Mouse (Mus musculus): ENCODE results near the gene Mgmt. TPM values are rescaled to one million over a fixed set of nuclear protein-coding genes. Genes with fewer than 3 reads are reported as not detected.

Gene Mgmt
- polyA plus RNA-seq, 1 experiment from 2014 or later, result 5.8 TPM

DNA sequence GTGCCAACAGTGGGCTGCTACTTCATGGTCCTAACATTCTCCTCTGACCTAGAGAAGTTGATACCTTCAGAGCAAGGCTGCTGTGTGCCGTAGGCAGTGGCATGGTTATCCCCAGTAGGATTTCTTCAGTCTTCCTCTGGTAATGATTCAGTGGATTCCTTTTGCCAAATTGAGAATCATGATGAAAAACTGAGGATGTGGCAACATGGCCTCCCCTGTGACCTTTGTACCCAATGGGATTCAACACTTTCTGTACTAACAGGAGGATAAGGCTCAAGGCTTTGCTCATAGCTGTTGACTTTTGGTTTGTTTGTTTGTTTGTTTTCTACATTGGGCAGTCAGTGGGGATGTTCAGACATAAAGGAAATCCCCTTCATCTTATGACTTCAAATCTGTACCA lies 180.9 kb downstream of the Mgmt start:
- no peaks in the 10 kb centered on the region for H3K36me3 ChIP-seq
- H3K9ac ChIP-seq (replicated peaks), result no peak overlapping the region
- peaks cover 30% of the 10 kb centered on the region for H3K4me1 ChIP-seq (replicated peaks)
- 95% methylated on average over 1 of the region's 1 CpGs for WGBS
- H3K4me3 ChIP-seq (replicated peaks), result no peak overlapping the region
- H3K4me2 ChIP-seq, result no peak overlapping the region
- no peak for ATAC-seq (ENCODE audit: insufficient number of reproducible peaks, insufficient read depth, low FRiP score, low TSS enrichment, low read depth)
- no peak overlapping the region for H3K27ac ChIP-seq
- H3K27me3 ChIP-seq, result peaks cover 7% of the 10 kb centered on the region; the same call in 1 of the 2 replicates
- H3K9me3 ChIP-seq, result no peaks in the 10 kb centered on the region

DNA sequence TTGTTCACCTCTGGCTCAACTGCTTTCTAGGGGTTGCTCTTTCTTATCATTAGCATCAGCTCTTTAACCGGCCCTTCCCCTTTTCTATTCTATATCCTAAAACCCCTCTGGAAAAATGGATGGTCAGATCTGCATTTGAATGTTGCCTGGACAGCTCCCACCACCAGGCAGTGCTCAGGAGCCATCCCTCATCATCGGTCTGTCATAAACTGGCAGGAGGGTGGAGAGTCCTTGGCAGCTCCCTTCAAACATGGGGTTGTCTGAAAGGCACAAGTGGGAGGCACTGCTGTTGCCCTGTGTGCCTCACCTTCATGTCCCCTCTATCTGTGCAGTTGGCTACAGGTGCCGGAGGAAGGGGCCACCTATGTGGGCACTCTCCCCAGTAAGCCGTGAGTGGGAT lies 185.8 kb downstream of the Mgmt start:
- Histone ChIP-seq H3K4me2 (no peak overlapping the region), H3K27ac (no peak overlapping the region), H3K36me3 (no peaks in the 10 kb centered on the region), H3K9ac (replicated peaks) (no peak overlapping the region), H3K27me3 (peaks cover 23% of the 10 kb centered on the region; the same call in 1 of the 2 replicates), H3K9me3 (no peaks in the 10 kb centered on the region), H3K4me3 (replicated peaks) (no peak overlapping the region), H3K4me1 (replicated peaks) (peaks cover 33% of the 10 kb centered on the region)
- no peak for ATAC-seq (ENCODE audit: insufficient number of reproducible peaks, insufficient read depth, low FRiP score, low TSS enrichment, low read depth)
- WGBS, result 93% methylated on average over 4 of the region's 4 CpGs

DNA sequence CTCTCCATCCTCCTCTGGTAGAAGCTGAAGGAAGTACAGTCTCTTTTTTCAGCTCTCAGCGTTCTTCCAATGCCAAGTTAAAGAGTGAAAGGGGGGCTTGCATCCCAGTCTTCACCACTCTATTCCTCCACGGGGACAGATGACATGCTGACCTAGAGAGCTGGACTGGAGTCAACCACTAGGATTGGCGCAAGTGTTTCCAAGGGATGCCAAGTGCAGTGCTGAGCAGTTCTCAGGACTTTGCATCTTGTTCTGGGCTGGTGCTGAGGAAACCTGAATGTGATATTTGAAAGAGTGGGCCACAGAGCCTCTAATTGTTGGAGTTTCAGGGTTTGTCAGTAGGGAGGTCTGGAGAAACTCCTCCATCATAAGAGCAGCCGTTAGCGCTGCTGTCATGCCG lies 187.8 kb downstream of the Mgmt start:
- Histone ChIP-seq H3K36me3 (no peaks in the 10 kb centered on the region), H3K9me3 (no peaks in the 10 kb centered on the region), H3K4me3 (replicated peaks) (no peak overlapping the region), H3K4me1 (replicated peaks) (peaks cover 52% of the 10 kb centered on the region), H3K4me2 (no peak overlapping the region), H3K9ac (replicated peaks) (no peak overlapping the region), H3K27me3 (peaks cover 23% of the 10 kb centered on the region; the same call in 1 of the 2 replicates), H3K27ac (no peak overlapping the region)
- ATAC-seq (ENCODE audit: insufficient number of reproducible peaks, insufficient read depth, low FRiP score, low TSS enrichment, low read depth), result no peak
- 73% methylated on average over 6 of the region's 6 CpGs for WGBS

DNA sequence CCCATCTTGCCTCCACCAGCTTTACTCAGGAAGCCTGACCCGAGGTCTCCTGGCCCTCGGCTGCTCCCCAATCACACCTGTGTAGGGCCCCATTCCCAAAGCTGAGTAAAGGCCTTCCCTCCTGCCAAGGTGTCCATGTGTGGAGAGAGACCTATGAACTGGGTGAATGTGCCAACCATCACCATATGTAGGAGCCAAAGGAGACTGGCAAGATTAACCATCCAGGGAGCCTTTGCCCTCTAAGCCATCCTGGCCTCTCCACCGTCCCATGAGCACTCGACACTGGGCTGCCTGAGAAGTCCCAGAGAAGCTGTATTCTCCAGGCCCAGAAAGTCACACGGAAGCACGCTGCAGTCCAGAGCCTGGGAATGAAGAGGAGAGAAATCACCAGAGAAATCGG lies 190.2 kb downstream of the Mgmt start:
- Histone ChIP-seq H3K9ac (replicated peaks) (no peak overlapping the region), H3K4me3 (replicated peaks) (no peak overlapping the region), H3K27me3 (peaks cover 23% of the 10 kb centered on the region; the same call in 1 of the 2 replicates), H3K36me3 (no peaks in the 10 kb centered on the region), H3K4me1 (replicated peaks) (peaks cover 75% of the 10 kb centered on the region), H3K27ac (no peak overlapping the region), H3K9me3 (no peaks in the 10 kb centered on the region), H3K4me2 (no peak overlapping the region)
- ATAC-seq (ENCODE audit: insufficient number of reproducible peaks, insufficient read depth, low FRiP score, low TSS enrichment, low read depth), result no peak
- WGBS, result 84% methylated on average over 7 of the region's 7 CpGs

DNA sequence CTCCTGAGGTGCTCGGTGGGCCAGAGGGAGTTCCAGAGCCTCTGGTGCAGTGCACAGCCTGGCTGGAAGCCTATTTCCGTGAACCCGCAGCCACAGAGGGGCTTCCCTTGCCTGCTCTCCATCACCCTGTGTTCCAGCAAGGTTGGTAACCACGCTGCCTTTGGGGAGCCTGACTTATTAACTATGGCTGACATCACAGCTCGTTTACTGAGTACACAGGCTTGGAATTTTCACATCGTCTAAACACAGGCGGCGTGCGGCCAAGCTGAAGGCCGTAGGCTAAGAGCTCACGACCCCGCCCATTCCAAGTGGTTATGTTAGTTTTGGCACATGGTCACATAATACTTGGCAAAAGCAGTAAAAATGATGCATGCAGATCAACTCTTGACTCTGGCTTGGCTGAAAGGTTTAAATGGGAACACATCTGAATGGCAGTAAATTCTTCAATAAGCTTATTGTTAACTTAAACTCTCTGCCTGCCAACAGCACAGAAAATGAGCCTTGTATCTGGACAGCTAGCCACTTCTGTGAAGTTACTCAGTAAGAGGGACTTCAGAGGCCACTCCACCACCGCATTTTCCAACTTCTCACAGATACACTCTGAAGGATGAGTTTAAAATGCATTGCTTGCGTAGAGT lies 191.7 kb downstream of the Mgmt start:
- Histone ChIP-seq H3K9me3 (no peaks in the 10 kb centered on the region), H3K36me3 (no peaks in the 10 kb centered on the region), H3K27ac (peak overlapping the region; percentile 85), H3K9ac (replicated peaks) (no peak overlapping the region), H3K4me1 (replicated peaks) (peaks cover 78% of the 10 kb centered on the region), H3K4me3 (replicated peaks) (no peak overlapping the region), H3K4me2 (peak overlapping the region; percentile 33), H3K27me3 (peaks cover 23% of the 10 kb centered on the region; the same call in 1 of the 2 replicates)
- 22% methylated on average over 14 of the region's 14 CpGs for WGBS
- peak; percentile 64; the same call in 1 of the 2 replicates for ATAC-seq (ENCODE audit: insufficient number of reproducible peaks, insufficient read depth, low FRiP score, low TSS enrichment, low read depth)

DNA sequence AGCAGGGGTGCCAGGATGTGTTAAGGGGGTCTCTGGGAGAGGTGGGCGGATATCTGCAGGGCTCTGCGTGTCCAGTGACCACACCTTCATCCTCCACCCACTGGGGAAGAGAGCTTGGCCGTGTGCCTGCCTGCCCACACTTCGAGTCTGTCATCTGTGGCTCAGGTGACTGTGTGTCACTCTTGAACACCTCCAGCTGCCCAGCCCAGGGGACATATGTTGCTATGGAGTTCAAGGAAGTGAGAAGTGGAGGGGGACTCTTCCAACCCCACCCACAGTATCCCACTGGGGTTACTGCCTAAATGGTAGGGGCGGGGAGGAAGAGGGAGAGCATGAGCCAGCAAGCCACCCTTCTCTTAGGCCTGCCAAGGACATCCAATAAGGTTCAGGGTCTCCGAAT lies 192.7 kb downstream of the Mgmt start:
- 47% methylated on average over 6 of the region's 6 CpGs for WGBS

DNA sequence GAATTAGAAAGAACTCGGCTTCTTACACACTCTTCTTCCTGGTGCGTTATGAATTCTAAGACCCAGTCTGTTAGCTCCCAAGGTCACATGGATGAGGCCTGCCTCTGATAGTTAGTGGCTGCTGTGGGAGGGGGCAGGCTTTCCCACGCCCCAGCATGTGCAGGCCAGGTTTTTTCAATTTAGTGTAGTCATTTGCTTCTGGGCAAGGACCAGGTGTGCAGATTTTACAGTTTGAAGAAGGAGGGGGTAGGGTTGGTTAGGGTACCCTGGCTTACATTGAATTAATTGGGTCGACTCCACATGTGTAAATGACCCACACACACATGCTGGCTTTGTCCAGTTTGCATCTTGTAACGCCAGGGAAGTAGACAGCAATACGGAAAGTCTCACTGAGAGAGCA lies 193.7 kb downstream of the Mgmt start:
- no peaks in the 10 kb centered on the region for H3K9me3 ChIP-seq
- H3K27me3 ChIP-seq, result peaks cover 15% of the 10 kb centered on the region; the same call in 1 of the 2 replicates
- no peaks in the 10 kb centered on the region for H3K36me3 ChIP-seq
- H3K4me3 ChIP-seq (replicated peaks), result no peak overlapping the region
- WGBS, result 23% methylated on average over 6 of the region's 6 CpGs
- peak overlapping the region; percentile 65 for H3K27ac ChIP-seq
- peaks cover 80% of the 10 kb centered on the region for H3K4me1 ChIP-seq (replicated peaks)
- H3K4me2 ChIP-seq, result 0 out of 2 replicates have a peak overlapping the region, but pooled peaks have one; percentile 4
- H3K9ac ChIP-seq (replicated peaks), result no peak overlapping the region
- peak; percentile 43 for ATAC-seq (ENCODE audit: insufficient number of reproducible peaks, insufficient read depth, low FRiP score, low TSS enrichment, low read depth)

More for the DNA sequence above, 192.7 kb downstream of the Mgmt start:
- H3K9ac ChIP-seq (replicated peaks), result no peak overlapping the region
- ATAC-seq (ENCODE audit: insufficient number of reproducible peaks, insufficient read depth, low FRiP score, low TSS enrichment, low read depth), result no peak; the same call in 1 of the 2 replicates
- H3K36me3 ChIP-seq, result no peaks in the 10 kb centered on the region
- peaks cover 84% of the 10 kb centered on the region for H3K4me1 ChIP-seq (replicated peaks)
- H3K4me3 ChIP-seq (replicated peaks), result no peak overlapping the region
- no peak overlapping the region for H3K4me2 ChIP-seq
- peaks cover 18% of the 10 kb centered on the region; the same call in 1 of the 2 replicates for H3K27me3 ChIP-seq
- no peaks in the 10 kb centered on the region for H3K9me3 ChIP-seq
- H3K27ac ChIP-seq, result peak overlapping the region; percentile 65

DNA sequence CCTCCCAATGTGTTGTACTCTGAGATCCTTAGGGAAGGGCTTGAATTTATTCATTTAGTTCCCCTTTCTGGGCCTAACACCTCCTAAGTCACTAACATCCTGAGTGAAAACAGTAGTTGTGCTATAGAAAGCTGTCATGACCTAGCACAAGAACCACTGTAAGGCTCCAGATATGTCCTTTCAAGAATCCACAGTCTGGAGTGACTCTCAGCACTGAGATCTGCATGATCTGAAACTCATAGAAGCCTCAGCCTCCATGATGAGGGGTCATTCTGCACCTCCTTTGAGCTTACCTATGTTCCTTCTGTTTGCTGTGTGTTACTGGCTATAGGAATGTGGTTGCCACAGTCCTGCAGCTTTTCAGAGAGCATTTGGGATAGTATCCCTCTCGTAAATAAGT lies 200.1 kb downstream of the Mgmt start:
- Histone ChIP-seq H3K4me1 (replicated peaks) (peaks cover 20% of the 10 kb centered on the region), H3K9ac (replicated peaks) (no peak overlapping the region), H3K9me3 (peaks cover 4% of the 10 kb centered on the region; the same call in 1 of the 2 replicates), H3K4me3 (replicated peaks) (no peak overlapping the region), H3K27me3 (no peaks in the 10 kb centered on the region), H3K36me3 (no peaks in the 10 kb centered on the region), H3K4me2 (no peak overlapping the region), H3K27ac (no peak overlapping the region)
- no peak for ATAC-seq (ENCODE audit: insufficient number of reproducible peaks, insufficient read depth, low FRiP score, low TSS enrichment, low read depth)
- WGBS, result 71% methylated on average over 1 of the region's 1 CpGs

DNA sequence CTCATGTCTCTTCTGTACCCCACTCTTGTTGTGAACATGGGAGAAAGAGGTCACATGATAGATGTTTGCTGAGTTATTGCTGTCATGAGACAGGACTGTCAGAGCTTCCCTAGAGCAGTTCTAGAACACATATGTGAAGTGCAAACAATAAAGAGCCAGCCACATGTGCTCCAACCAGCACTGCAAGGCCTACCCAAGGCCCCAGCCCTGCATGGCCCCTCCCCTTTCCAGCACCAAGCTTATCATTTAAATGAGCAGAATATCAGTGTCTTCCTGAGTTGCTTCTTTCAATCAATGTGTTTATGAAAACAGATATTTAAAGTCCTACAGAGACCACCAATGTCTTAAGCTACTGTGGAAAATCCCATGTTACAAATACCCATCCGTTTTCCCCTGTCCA lies 201.3 kb downstream of the Mgmt start:
- H3K9me3 ChIP-seq, result peaks cover 4% of the 10 kb centered on the region; the same call in 1 of the 2 replicates
- no peak overlapping the region for H3K27ac ChIP-seq
- H3K27me3 ChIP-seq, result no peaks in the 10 kb centered on the region
- H3K4me2 ChIP-seq, result no peak overlapping the region
- H3K4me1 ChIP-seq (replicated peaks), result peaks cover 15% of the 10 kb centered on the region
- H3K36me3 ChIP-seq, result no peaks in the 10 kb centered on the region
- 90% methylated on average over 1 of the region's 1 CpGs for WGBS
- H3K9ac ChIP-seq (replicated peaks), result no peak overlapping the region
- no peak for ATAC-seq (ENCODE audit: insufficient number of reproducible peaks, insufficient read depth, low FRiP score, low TSS enrichment, low read depth)
- no peak overlapping the region for H3K4me3 ChIP-seq (replicated peaks)

DNA sequence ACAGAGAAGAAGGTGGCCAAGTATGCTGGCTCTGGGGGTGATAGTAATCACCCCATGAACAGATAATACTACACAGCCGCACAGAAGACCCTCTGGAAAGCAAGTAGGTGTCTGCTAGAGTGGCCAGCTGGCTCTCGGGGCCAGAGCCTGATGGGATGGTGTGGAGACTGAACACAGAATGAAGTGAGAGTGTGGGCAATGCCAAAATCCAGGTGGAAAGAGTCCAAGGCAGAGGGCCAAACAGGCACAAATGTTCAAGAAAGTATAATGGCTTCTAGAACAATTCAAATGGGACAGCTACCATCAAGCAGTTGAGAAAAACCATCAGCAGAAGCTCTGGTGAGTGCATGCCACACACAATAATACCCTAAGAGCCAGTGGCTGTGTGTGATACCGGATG lies 205.4 kb downstream of the Mgmt start:
- peaks cover 9% of the 10 kb centered on the region; the same call in 1 of the 2 replicates for H3K27me3 ChIP-seq
- no peak overlapping the region for H3K4me2 ChIP-seq
- 82% methylated on average over 3 of the region's 3 CpGs for WGBS
- H3K9ac ChIP-seq (replicated peaks), result no peak overlapping the region
- no peaks in the 10 kb centered on the region for H3K36me3 ChIP-seq
- no peak for ATAC-seq (ENCODE audit: insufficient number of reproducible peaks, insufficient read depth, low FRiP score, low TSS enrichment, low read depth)
- H3K9me3 ChIP-seq, result peaks cover 4% of the 10 kb centered on the region; the same call in 1 of the 2 replicates
- H3K4me1 ChIP-seq (replicated peaks), result no peaks in the 10 kb centered on the region
- no peak overlapping the region for H3K27ac ChIP-seq
- H3K4me3 ChIP-seq (replicated peaks), result no peak overlapping the region

DNA sequence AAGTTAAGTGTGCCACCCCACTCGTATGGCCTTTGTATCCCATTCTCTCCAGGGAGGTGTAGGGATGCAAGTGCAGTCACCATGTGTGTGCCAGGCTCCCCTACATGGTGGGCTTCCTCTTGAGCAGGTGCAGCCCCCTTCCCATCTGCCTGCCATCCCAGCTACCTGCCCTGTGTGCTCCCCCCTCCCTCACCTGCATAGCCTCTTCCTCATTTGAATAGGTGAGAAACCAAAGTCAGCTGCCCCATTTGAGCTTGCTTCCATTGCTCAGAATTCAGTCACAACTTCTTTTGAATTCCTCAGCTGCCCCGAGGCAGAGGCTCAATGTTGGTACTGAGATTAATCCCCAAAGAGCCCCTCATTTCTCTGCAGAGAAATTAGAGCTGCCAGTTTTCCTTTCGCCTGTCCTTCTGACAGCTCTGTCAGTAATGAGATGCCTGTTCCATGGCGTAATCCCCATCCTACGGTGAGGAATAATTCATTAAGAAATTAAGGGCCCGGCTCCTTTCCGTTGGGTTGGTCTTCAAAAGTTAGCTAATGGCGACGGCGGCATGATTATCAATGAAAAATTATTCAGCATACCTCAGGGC lies 208.3 kb downstream of the Mgmt start:
- Histone ChIP-seq H3K9me3 (no peaks in the 10 kb centered on the region), H3K4me2 (no peak overlapping the region), H3K4me1 (replicated peaks) (no peaks in the 10 kb centered on the region), H3K4me3 (replicated peaks) (no peak overlapping the region), H3K9ac (replicated peaks) (no peak overlapping the region), H3K36me3 (no peaks in the 10 kb centered on the region), H3K27ac (no peak overlapping the region), H3K27me3 (peaks cover 9% of the 10 kb centered on the region; the same call in 1 of the 2 replicates)
- no peak for ATAC-seq (ENCODE audit: insufficient number of reproducible peaks, insufficient read depth, low FRiP score, low TSS enrichment, low read depth)
- WGBS, result 88% methylated on average over 10 of the region's 10 CpGs
